Mouse (Mus musculus) testis, adult 2 months (tissue): ENCODE measurements around the gene 4930404N11Rik. TPM values are rescaled to one million over a fixed set of nuclear protein-coding genes. Genes with fewer than 3 reads are reported as not detected.

Experiments used
- H3K27ac ChIP-seq: fragments of 200-500 bp; 2 replicates; pipeline ENCODE4 v1.5.1; 2012; ENCODE audit warnings: low read depth, low read length; ENCODE audit not compliant: control insufficient read depth, insufficient read depth
- H3K27me3 ChIP-seq: fragments of 200-500 bp; 2 replicates; pipeline ENCODE4 v1.6.1; 2012; ENCODE audit warnings: mild to moderate bottlenecking, low read length, moderate library complexity; ENCODE audit not compliant: control insufficient read depth, insufficient read depth
- H3K36me3 ChIP-seq: fragments of 200-500 bp; 2 replicates; pipeline ENCODE4 v1.6.1; 2012; ENCODE audit warnings: mild to moderate bottlenecking, low read length; ENCODE audit not compliant: control insufficient read depth, insufficient read depth
- H3K4me1 ChIP-seq: fragments of 200-500 bp; 2 replicates; pipeline ENCODE4 v1.6.1; 2012; ENCODE audit warnings: low read length; ENCODE audit not compliant: control insufficient read depth, insufficient read depth
- H3K4me3 ChIP-seq: fragments of 200-500 bp; 2 replicates; pipeline ENCODE4 v1.5.1; 2012; ENCODE audit warnings: low read depth, mild to moderate bottlenecking, low read length, moderate library complexity, mixed read lengths; ENCODE audit not compliant: control insufficient read depth
- CTCF ChIP-seq: fragments of 200-500 bp; IDR thresholded peaks from 2 replicates; pipeline ENCODE4 v1.5.1; 2012; ENCODE audit warnings: low read depth, mild to moderate bottlenecking, inconsistent platforms, low read length, moderate library complexity; ENCODE audit not compliant: control insufficient read depth, insufficient read depth, insufficient replicate concordance
- POLR2A ChIP-seq: fragments of 200-500 bp; IDR thresholded peaks from 2 replicates; pipeline ENCODE4 v1.6.1; 2012; ENCODE audit warnings: low read depth, mild to moderate bottlenecking, inconsistent platforms, low read length, moderate library complexity; ENCODE audit not compliant: control insufficient read depth
- polyA plus RNA-seq: library from polyadenylated mRNA; depleted of rRNA; stranded (reverse); fragments of >200 nt; gene quantifications from 2 replicates; pipeline ENCODE4 v1.2.3, GENCODE M21; 2012

4930404N11Rik gene
- polyA plus RNA-seq, 1 experiment = 273 TPM

DNA sequence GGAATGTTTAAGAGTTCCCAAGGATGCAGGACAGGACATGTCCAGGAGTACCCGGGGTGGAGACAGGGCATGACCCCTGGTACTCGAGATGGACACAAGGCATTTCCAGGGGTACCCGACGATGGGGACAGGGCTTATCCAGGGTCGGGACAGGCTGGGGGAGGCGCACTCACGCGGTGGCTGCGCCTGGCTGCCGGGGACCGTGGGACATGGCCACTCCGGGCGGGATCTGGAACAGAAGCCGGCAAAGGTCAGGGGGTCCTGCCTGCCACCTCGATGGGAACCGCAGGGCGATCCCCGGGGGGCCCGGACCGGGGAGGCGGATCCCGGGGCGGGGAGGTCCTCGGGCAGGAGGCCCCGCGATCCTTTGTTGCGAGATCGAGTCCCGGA is 15.7 kb downstream of the 4930404N11Rik start:
- no peaks in the 10 kb centered on the region for H3K36me3 ChIP-seq
- H3K4me1 ChIP-seq = peaks cover 34% of the 10 kb centered on the region
- TF ChIP-seq CTCF = no peak
- no peaks in the 10 kb centered on the region for H3K27me3 ChIP-seq
- peak overlapping the region; percentile 83 for H3K4me3 ChIP-seq
- H3K27ac ChIP-seq = no peak overlapping the region

DNA sequence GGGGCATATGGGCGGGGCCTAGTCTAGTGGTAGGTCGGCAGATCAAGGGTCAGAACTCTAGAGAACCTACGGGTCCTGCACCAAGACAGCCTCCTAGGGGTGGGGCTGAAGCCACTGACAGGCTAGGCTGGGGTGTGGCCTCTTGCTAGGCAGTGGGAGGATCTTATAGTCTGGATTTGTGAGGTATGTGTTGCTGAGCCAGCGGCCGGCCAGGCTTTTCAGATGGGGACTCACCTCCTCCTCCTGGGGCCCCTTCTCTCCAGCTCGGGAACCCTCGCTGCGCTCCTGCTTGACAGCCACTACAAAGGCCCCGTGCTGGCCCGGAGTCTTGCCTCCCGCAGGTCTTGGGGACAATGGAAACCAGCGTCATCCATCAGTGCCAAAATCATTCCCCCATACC is 16.5 kb downstream of the 4930404N11Rik start:
- H3K27ac ChIP-seq = no peak overlapping the region
- TF ChIP-seq POLR2A (no peak), CTCF (no peak)
- peaks cover 32% of the 10 kb centered on the region for H3K4me1 ChIP-seq
- no peaks in the 10 kb centered on the region for H3K27me3 ChIP-seq
- H3K4me3 ChIP-seq = no peak overlapping the region
- no peaks in the 10 kb centered on the region for H3K36me3 ChIP-seq

DNA sequence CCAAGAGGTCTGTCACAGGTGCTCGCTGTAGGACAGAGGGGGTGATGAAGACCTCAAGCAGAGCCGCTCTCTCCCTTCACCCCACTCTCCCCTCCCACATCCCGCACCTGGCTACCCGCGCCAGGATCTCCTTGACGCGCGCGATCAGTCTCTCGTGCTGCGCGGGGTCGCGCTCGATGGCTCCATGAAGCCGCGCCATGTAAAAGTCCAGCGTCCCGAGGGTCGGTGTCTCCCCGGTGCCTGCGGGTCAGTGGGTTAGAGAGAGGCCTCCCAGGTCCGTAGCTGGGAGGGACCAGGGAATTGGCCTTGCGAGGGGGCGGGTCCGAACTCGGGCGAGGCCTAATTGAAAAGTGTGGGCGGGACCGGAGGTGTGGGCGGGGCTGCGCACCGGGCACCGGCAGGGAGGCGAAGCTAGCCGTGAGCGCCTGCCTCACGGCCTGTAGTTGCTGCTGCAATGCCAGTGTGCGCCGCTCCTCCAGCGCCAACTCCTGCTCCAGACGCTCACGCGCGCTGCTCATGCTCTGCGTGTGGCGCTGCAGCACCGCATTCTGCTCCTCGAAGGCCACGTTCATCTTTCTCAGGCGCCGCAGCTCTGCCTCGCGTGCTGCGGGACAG is 19.1 kb downstream of the 4930404N11Rik start:
- no peaks in the 10 kb centered on the region for H3K27me3 ChIP-seq
- TF ChIP-seq CTCF (peak; percentile 16; the same call in 1 of the 2 replicates), POLR2A (peak; percentile 79; the same call in 1 of the 2 replicates)
- H3K27ac ChIP-seq = peak overlapping the region; percentile 50
- peaks cover 35% of the 10 kb centered on the region for H3K4me1 ChIP-seq
- H3K36me3 ChIP-seq = no peaks in the 10 kb centered on the region
- peak overlapping the region; percentile 82 for H3K4me3 ChIP-seq

GRCm38 (mm10) chr10:81345162-81345534 is 20.5 kb downstream of the 4930404N11Rik start:
- no peaks in the 10 kb centered on the region for H3K36me3 ChIP-seq
- H3K27me3 ChIP-seq = no peaks in the 10 kb centered on the region
- TF ChIP-seq CTCF (no peak), POLR2A (no peak)
- H3K4me1 ChIP-seq = peaks cover 40% of the 10 kb centered on the region
- H3K4me3 ChIP-seq = no peak overlapping the region
- peak overlapping the region; percentile 30; the same call in 1 of the 2 replicates for H3K27ac ChIP-seq

DNA sequence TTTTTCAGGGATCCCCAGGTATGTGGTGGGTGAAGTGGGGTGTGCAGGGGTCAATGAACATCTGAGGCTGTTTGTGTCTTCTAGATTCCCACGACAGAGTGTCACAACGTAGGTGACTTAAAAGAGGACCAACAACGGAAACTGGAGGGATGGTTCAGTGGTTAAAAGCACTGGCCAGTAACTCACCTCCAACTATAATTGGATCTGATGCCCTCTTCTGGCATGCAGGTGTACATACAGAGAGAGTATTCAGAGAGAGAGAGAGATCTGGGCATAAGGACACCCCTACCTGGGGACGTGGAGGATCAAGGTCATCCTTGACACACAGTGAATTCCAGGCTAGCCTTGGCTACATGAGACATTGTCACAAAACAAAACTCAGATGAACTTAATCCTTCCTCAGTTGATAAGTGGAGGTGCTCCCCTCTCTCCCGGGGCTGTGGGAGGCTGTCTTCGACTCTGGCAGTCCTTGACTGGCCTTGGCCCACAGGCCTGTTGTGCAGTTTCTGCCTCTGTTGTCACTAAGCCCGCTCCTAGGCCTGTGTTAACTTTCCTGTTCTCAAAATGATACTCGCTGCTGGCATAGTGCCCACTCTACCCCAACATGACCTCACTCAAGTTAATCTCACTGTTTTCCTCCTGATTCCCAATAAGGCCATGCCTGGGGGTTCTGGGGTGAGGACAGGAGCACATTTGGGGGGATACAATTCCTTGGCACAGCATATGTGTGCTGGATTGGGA is 21.0 kb downstream of the 4930404N11Rik start:
- Histone ChIP-seq H3K4me3 (no peak overlapping the region), H3K27me3 (no peaks in the 10 kb centered on the region), H3K36me3 (no peaks in the 10 kb centered on the region), H3K4me1 (peaks cover 37% of the 10 kb centered on the region), H3K27ac (peak overlapping the region; percentile 19; the same call in 1 of the 2 replicates)
- no peak for TF ChIP-seq CTCF
- TF ChIP-seq POLR2A = no peak

DNA sequence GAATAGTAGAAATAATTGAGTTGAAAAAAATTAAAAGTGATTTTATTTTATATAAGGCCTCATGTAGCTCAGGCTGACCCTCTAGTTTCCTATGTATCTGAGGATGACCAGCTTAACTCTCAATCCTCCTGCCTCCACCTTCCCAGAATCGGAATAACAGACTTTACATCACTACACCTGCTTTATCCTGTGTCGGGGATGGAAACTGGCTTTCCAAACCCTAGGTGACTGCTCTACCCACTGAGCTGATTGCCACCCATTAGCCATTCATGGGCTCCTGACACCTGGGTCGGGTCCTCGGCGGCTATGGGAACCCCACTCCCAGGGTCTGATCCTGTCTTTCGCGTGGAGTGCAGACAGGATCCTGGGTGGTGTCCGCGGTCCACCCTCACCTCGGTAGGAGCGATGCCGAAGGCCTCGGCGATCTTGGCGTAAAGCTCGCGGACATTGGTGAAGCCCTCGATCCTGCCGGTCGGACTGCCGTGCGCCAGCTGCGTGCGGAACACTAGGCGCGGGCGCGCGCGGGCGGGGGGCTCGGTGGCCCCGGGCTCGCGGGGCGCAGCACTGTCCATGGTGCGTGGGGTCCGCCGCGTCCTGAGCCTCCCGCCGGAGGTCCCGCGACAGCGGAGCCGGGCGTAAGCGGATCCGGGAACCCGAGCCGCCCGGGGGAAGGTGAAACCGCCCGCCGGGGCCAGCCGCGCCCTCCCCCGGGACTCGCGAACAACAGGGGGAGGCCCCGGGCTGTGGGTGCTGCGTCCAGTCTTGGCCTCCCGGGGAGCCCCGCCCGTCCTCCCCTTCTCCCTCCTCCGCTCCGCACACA is 22.7 kb downstream of the 4930404N11Rik start, which contains the start of gene Gipc3:
Gene Gipc3, minus strand, starts transcription at position 581 of the 820 bp plus-strand sequence.
- Histone ChIP-seq H3K4me3 (peak within 1 kb of the TSS; percentile 66), H3K4me1 (peaks cover 36% of the 10 kb centered on the region), H3K36me3 (no peaks in the 10 kb centered on the region), H3K27ac (peak within 1 kb of the TSS; percentile 39), H3K27me3 (no peaks in the 10 kb centered on the region)
- no peak for TF ChIP-seq CTCF
- TF ChIP-seq POLR2A = no peak

- Histone ChIP-seq H3K4me3 (no peak overlapping the region), H3K27ac (no peak overlapping the region)
These were observed 24.2 kb downstream of the 4930404N11Rik start for GRCm38 (mm10) chr10:81341333-81341949.

More at GRCm38 (mm10) chr10:81341333-81341949, 24.2 kb downstream of the 4930404N11Rik start:
- no peaks in the 10 kb centered on the region for H3K27me3 ChIP-seq
- H3K4me1 ChIP-seq = peaks cover 45% of the 10 kb centered on the region
- TF ChIP-seq POLR2A (no peak), CTCF (peak; percentile 64)
- no peaks in the 10 kb centered on the region for H3K36me3 ChIP-seq
